Mouse (Mus musculus) liver, embryonic 12.5 days (tissue): ENCODE measurements around the gene Caln1. TPM values are rescaled to one million over a fixed set of nuclear protein-coding genes. Genes with fewer than 3 reads are reported as not detected.
"Not testable (repeated sequence)": the region's sequence is repeated elsewhere in the genome, so short reads cannot be mapped to it uniquely, and the experiment has no call there.

Experiments
- ATAC-seq: fragments of 200-750 bp; cut with Nextera tagmentation; 2 replicates; pipeline ENCODE4 v1.8.0; 2017; ENCODE audit warnings: moderate number of reproducible peaks, mild to moderate bottlenecking, moderate library complexity
- H3K27ac ChIP-seq: fragments of 300-500 bp; sonication (generic); 2 replicates; pipeline ENCODE4 v1.5.1; 2016; ENCODE audit warnings: mild to moderate bottlenecking
- H3K27me3 ChIP-seq: fragments of 300-500 bp; sonication (generic); replicated peaks from 2 replicates; pipeline ENCODE4 v1.6.1; 2016; ENCODE audit warnings: mild to moderate bottlenecking, moderate library complexity
- H3K36me3 ChIP-seq: fragments of 300-500 bp; sonication (generic); 2 replicates; pipeline ENCODE4 v1.6.1; 2016; ENCODE audit warnings: mild to moderate bottlenecking, moderate library complexity
- H3K4me1 ChIP-seq: fragments of 300-500 bp; sonication (generic); 2 replicates; pipeline ENCODE4 v1.6.1; 2016
- H3K4me2 ChIP-seq: fragments of 300-500 bp; sonication (generic); 2 replicates; pipeline ENCODE4 v1.6.1; 2016; ENCODE audit warnings: mild to moderate bottlenecking, moderate library complexity
- H3K4me3 ChIP-seq: fragments of 300-500 bp; sonication (generic); 2 replicates; pipeline ENCODE4 v1.5.1; 2016; ENCODE audit warnings: mild to moderate bottlenecking, moderate library complexity
- H3K9ac ChIP-seq: fragments of 300-500 bp; sonication (generic); 2 replicates; pipeline ENCODE4 v1.6.1; 2016; ENCODE audit warnings: mild to moderate bottlenecking, moderate library complexity
- H3K9me3 ChIP-seq: fragments of 300-500 bp; sonication (generic); replicated peaks from 2 replicates; pipeline ENCODE4 v1.6.1; 2016; ENCODE audit warnings: mild to moderate bottlenecking, moderate library complexity
- WGBS: fragments of 180-500 bp; shearing (Covaris S2); methylation state at CpG from one replicate; pipeline ENCODE4 v1.1.7; 2016; ENCODE audit not compliant: insufficient replicate concordance; 5-methylcytosine and 5-hydroxymethylcytosine counted together
- polyA plus RNA-seq: library from polyadenylated mRNA; unstranded; fragments of >200 nt; fragmentation: Nextera tagmentation; extraction: Ambion mirVana; gene quantifications from 2 replicates; pipeline ENCODE4 v1.2.1, GENCODE M21; 2016

Gene Caln1
- polyA plus RNA-seq, 1 experiment from 2014 or later: not detected

- Histone ChIP-seq H3K9me3 (peaks cover 17% of the 10 kb centered on the region), H3K4me2 (no peak overlapping the region), H3K27me3 (no peaks in the 10 kb centered on the region), H3K9ac (no peak overlapping the region), H3K4me1 (no peaks in the 10 kb centered on the region), H3K4me3 (no peak overlapping the region), H3K36me3 (no peaks in the 10 kb centered on the region), H3K27ac (no peak overlapping the region)
- no peak for ATAC-seq
- 76% methylated on average over 3 of the region's 3 CpGs for WGBS
Observed at GRCm38 (mm10) chr5:130566002-130566401, 196.7 kb downstream of the Caln1 start.

- ATAC-seq: no peak
- Histone ChIP-seq H3K9me3 (no peaks in the 10 kb centered on the region), H3K9ac (no peak overlapping the region), H3K4me3 (no peak overlapping the region), H3K27me3 (no peaks in the 10 kb centered on the region), H3K36me3 (no peaks in the 10 kb centered on the region), H3K4me2 (no peak overlapping the region), H3K4me1 (no peaks in the 10 kb centered on the region), H3K27ac (no peak overlapping the region)
- 64% methylated on average over 2 of the region's 2 CpGs for WGBS
Observed at GRCm38 (mm10) chr5:130577581-130577980, 208.3 kb downstream of the Caln1 start.

GRCm38 (mm10) chr5:130584042-130584441, 214.8 kb downstream of the Caln1 start:
- no peak overlapping the region for H3K27ac ChIP-seq
- 57% methylated on average over 3 of the region's 3 CpGs for WGBS
- H3K36me3 ChIP-seq: no peaks in the 10 kb centered on the region
- H3K27me3 ChIP-seq: no peaks in the 10 kb centered on the region
- peaks cover 14% of the 10 kb centered on the region for H3K9me3 ChIP-seq
- no peak for ATAC-seq
- H3K4me1 ChIP-seq: no peaks in the 10 kb centered on the region
- no peak overlapping the region for H3K4me3 ChIP-seq
- no peak overlapping the region for H3K4me2 ChIP-seq
- no peak overlapping the region for H3K9ac ChIP-seq

GRCm38 (mm10) chr5:130586257-130586656, 217.0 kb downstream of the Caln1 start:
- ATAC-seq: no peak
- Histone ChIP-seq H3K9me3 (peaks cover 18% of the 10 kb centered on the region), H3K27ac (no peak overlapping the region), H3K9ac (no peak overlapping the region), H3K4me2 (no peak overlapping the region), H3K4me3 (no peak overlapping the region), H3K27me3 (no peaks in the 10 kb centered on the region), H3K4me1 (no peaks in the 10 kb centered on the region), H3K36me3 (no peaks in the 10 kb centered on the region)
- WGBS: 68% methylated on average over 4 of the region's 4 CpGs

GRCm38 (mm10) chr5:130596541-130596940, 227.3 kb downstream of the Caln1 start:
- H3K27me3 ChIP-seq: no peaks in the 10 kb centered on the region
- peaks cover 12% of the 10 kb centered on the region; the same call in 1 of the 2 replicates for H3K9me3 ChIP-seq
- H3K4me3 ChIP-seq: no peak overlapping the region
- no peaks in the 10 kb centered on the region for H3K36me3 ChIP-seq
- ATAC-seq: no peak
- H3K27ac ChIP-seq: no peak overlapping the region
- H3K9ac ChIP-seq: no peak overlapping the region
- whole genome bisulfite sequencing: 70% methylated on average over 6 of the region's 6 CpGs
- no peak overlapping the region for H3K4me2 ChIP-seq
- H3K4me1 ChIP-seq: no peaks in the 10 kb centered on the region

- no peak for ATAC-seq
- H3K9me3 ChIP-seq: no peaks in the 10 kb centered on the region
- no peaks in the 10 kb centered on the region for H3K27me3 ChIP-seq
- H3K36me3 ChIP-seq: no peaks in the 10 kb centered on the region
- H3K4me1 ChIP-seq: no peaks in the 10 kb centered on the region
- 50% methylated on average over 3 of the region's 3 CpGs for WGBS
- H3K4me3 ChIP-seq: no peak overlapping the region
- no peak overlapping the region for H3K4me2 ChIP-seq
- H3K9ac ChIP-seq: no peak overlapping the region
- no peak overlapping the region for H3K27ac ChIP-seq
Observed at GRCm38 (mm10) chr5:130613657-130614056, 244.4 kb downstream of the Caln1 start.

- Histone ChIP-seq H3K36me3 (no peaks in the 10 kb centered on the region), H3K27me3 (no peaks in the 10 kb centered on the region), H3K9me3 (0 out of 2 replicates have a peak, but pooled peaks cover 3% of the 10 kb centered on the region), H3K4me1 (no peaks in the 10 kb centered on the region), H3K27ac (no peak overlapping the region), H3K4me2 (no peak overlapping the region), H3K4me3 (no peak overlapping the region), H3K9ac (no peak overlapping the region)
- ATAC-seq: no peak
- 70% methylated on average over 3 of the region's 3 CpGs for WGBS
Observed at GRCm38 (mm10) chr5:130614209-130614608, 245.0 kb downstream of the Caln1 start.

GRCm38 (mm10) chr5:130620060-130620459, 250.8 kb downstream of the Caln1 start:
- no peak overlapping the region for H3K4me2 ChIP-seq
- H3K9me3 ChIP-seq: 0 out of 2 replicates have a peak, but pooled peaks cover 3% of the 10 kb centered on the region
- no peak overlapping the region for H3K27ac ChIP-seq
- no peaks in the 10 kb centered on the region for H3K4me1 ChIP-seq
- no peaks in the 10 kb centered on the region for H3K27me3 ChIP-seq
- H3K4me3 ChIP-seq: no peak overlapping the region
- no peak for ATAC-seq
- no peaks in the 10 kb centered on the region for H3K36me3 ChIP-seq
- H3K9ac ChIP-seq: no peak overlapping the region
- WGBS: 74% methylated on average over 7 of the region's 7 CpGs

GRCm38 (mm10) chr5:130623206-130623605, 254.0 kb downstream of the Caln1 start:
- H3K4me1 ChIP-seq: no peaks in the 10 kb centered on the region
- no peaks in the 10 kb centered on the region for H3K36me3 ChIP-seq
- H3K27ac ChIP-seq: no peak overlapping the region
- no peak overlapping the region for H3K9ac ChIP-seq
- 0 out of 2 replicates have a peak, but pooled peaks cover 3% of the 10 kb centered on the region for H3K9me3 ChIP-seq
- H3K4me2 ChIP-seq: no peak overlapping the region
- H3K27me3 ChIP-seq: no peaks in the 10 kb centered on the region
- no peak overlapping the region for H3K4me3 ChIP-seq
- no peak for ATAC-seq
- 61% methylated on average over 5 of the region's 5 CpGs for WGBS

GRCm38 (mm10) chr5:130627800-130628199, 258.5 kb downstream of the Caln1 start:
- H3K4me3 ChIP-seq: no peak overlapping the region
- no peaks in the 10 kb centered on the region for H3K27me3 ChIP-seq
- H3K4me1 ChIP-seq: no peaks in the 10 kb centered on the region
- ATAC-seq: no peak
- 67% methylated on average over 2 of the region's 2 CpGs for WGBS
- H3K9me3 ChIP-seq: no peaks in the 10 kb centered on the region
- no peak overlapping the region for H3K9ac ChIP-seq
- no peak overlapping the region for H3K4me2 ChIP-seq
- H3K36me3 ChIP-seq: no peaks in the 10 kb centered on the region
- no peak overlapping the region for H3K27ac ChIP-seq

- H3K27me3 ChIP-seq: no peaks in the 10 kb centered on the region
- H3K4me1 ChIP-seq: no peaks in the 10 kb centered on the region
- no peak overlapping the region for H3K9ac ChIP-seq
- no peak for ATAC-seq
- H3K4me2 ChIP-seq: no peak overlapping the region
- 70% methylated on average over 2 of the region's 2 CpGs for WGBS
- H3K4me3 ChIP-seq: no peak overlapping the region
- no peaks in the 10 kb centered on the region for H3K9me3 ChIP-seq
- no peaks in the 10 kb centered on the region for H3K36me3 ChIP-seq
- H3K27ac ChIP-seq: no peak overlapping the region
Observed at GRCm38 (mm10) chr5:130635397-130635796, 266.1 kb downstream of the Caln1 start.

- Histone ChIP-seq H3K36me3 (no peaks in the 10 kb centered on the region), H3K9me3 (no peaks in the 10 kb centered on the region), H3K9ac (no peak overlapping the region), H3K27me3 (no peaks in the 10 kb centered on the region), H3K4me3 (no peak overlapping the region), H3K27ac (no peak overlapping the region), H3K4me1 (peaks cover 26% of the 10 kb centered on the region), H3K4me2 (no peak overlapping the region)
- peak; percentile 82 for ATAC-seq
- WGBS: 23% methylated on average over 2 of the region's 2 CpGs
Observed at GRCm38 (mm10) chr5:130641881-130642280, 272.6 kb downstream of the Caln1 start.

- not testable (repeated sequence) for H3K36me3 ChIP-seq, H3K27me3 ChIP-seq, H3K27ac ChIP-seq, H3K9ac ChIP-seq, H3K4me3 ChIP-seq, H3K9me3 ChIP-seq
- peak; percentile 93 for ATAC-seq
- Histone ChIP-seq H3K4me2 (peak overlapping the region; percentile 36), H3K4me1 (peaks cover 26% of the 10 kb centered on the region)
- 51% methylated on average over 2 of the region's 2 CpGs for WGBS
Observed at GRCm38 (mm10) chr5:130646126-130646525, 276.9 kb downstream of the Caln1 start.
